Mouse (Mus musculus): ENCODE results near the gene Cacna1e.
A peak's percentile ranks its signal among the peaks of the same experiment; 100 is the strongest.

Gene Cacna1e

DNA sequence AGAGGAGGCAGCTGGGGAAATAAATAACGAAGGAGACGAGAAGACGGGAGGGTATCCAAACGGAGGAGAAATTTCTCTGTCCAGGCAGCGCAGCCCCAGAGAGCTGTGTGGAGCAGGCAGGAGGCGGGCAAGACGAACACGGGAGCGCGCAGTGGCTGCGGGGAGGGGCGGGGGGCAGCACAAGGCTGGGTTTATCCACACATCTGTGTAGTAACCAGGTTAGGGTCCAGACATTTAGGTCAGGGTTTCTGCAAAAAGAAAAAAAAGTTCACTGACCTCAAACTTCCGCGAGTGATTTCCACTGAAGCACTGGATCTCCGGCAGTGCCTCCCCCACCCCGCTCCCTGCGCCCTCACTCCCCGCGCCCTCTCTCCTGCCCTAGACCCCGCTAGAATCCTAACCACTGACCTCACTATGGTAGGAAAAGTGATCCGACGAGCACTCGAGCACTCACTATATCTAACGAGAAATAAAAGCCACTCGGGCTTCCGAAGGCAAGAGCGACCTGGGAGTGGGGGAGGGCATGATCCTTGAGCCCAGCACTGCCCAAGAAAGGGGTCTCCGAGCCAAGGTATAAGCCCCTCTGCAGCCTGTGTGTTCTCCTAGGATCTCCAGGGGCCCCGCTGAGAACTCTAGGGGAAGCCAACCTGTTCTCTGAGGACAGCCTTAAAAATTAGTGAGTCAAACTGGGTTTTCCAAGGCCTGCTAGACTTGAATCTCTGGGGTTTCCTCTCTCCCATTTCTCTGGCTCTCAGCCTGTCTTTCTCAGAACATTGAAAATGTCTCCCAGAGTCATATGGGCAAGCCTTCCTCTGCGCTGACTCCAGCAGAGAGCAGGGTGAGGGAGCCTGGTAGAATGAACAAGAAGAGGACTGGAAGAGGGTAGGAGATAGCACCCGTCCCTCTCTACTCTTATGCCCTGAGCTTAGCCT is at the start of gene Cacna1e:
TSS of gene Cacna1e (minus strand) at position 227 of the 932 bp plus-strand sequence.
- DNase-seq (ENCODE audit: low read depth, low spot score): no peak

DNA sequence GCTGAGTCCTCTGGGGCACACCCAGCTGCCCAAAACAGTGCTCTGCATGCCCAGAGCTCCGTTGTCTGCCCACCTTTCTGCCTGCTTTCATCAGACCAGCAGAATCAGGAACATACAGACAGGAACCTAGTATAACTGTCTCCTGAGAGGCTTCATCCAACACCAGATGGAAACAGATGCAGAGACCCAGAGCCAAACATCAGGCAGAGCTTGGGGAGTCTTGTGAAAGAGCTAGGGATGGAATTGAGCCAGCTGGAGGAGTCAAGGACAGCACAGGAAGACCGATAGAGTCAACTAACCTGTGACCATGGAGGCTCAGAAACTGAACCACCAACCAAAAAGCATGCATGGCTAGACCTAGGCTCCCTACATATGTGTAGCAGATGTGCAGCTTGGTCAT is 34.1 kb upstream of the Cacna1e start:
- DNase-seq (ENCODE audit: low read depth, low spot score): no peak

GRCm38 (mm10) chr1:154917438-154917837 is 33.1 kb upstream of the Cacna1e start:
- DNase-seq (ENCODE audit: low read depth, low spot score): peak; percentile 29

DNA sequence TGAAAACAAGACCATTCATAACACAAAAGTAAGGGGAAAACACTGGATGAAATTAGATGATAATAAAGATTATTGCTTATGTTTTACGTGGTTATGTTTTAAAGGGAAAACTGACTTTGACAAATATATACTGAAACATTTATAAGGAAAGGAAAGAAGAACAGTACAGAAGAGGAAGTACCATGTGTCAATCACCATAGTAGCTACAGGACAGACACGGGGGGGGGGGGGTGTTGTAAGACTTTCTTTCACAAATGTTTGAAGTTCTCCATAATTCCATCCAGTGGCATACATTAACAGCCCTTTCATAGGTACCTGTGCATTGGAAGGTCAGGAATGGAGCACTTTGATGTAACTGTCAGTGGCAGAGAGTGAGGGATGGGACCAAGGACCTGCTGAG is 25.3 kb upstream of the Cacna1e start:
- DNase-seq (ENCODE audit: low read depth, low spot score): no peak

DNA sequence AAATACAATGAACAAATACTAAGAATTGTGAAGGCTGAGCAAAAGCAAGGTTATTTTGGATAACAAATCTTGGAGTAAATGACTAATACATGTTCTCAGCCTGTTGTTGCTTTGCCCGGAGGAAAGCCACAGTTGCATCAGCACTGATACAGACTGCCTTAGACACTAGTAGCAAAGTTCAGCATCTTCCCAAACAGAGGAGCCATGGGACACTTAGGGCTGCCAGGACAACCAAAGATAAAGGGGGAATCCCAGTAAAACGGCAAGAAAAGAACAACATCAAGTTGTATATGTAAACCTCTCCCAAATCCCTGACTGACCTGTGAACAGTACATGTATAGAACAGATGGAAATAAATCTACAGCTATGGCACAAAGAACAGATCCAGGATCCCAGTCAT is 13.1 kb upstream of the Cacna1e start:
- DNase-seq (ENCODE audit: low read depth, low spot score): no peak

- DNase-seq (ENCODE audit: low read depth, low spot score): no peak
These were observed 5.9 kb upstream of the Cacna1e start for GRCm38 (mm10) chr1:154890244-154890643.

DNA sequence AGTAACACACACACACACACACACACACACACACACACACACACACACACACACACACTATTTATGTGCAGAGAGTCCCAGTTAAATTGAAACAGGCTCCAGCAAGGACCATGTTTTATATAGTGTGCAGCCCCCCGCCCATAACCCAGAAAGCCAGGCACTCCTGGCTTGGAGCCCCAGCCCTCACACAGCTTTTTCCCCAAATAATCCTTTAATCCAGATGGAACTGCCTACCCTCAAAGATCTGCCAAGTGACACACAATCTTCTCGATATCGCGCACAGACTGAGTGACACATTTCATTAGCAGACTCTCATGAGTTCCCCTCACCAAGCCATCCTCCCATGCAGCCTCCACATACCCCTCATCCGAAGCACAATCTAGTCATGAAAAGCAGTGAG is 4.2 kb upstream of the Cacna1e start:
- no peak for DNase-seq (ENCODE audit: low read depth, low spot score)

GRCm38 (mm10) chr1:154888018-154888417 is 3.7 kb upstream of the Cacna1e start:
- DNase-seq (ENCODE audit: low read depth, low spot score): no peak

DNA sequence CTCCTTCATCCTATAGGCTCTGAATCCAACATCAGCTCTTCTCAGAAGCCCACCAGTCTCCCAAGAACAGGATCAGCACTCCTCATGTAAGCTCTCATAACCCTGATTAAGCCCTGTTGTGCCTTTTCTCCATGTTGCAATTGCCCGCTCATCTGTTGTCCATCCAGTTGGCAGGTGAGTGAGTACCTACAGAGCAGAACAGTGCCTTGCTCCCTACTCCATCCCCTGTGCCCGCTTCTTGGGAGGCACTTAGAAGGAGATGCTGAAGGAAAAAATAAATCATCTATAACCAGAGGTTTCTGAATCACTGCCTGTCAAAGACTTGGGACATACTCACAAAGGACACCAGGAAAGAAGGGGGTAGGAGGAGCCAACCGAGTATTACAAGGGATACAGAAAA is 3.2 kb upstream of the Cacna1e start:
- no peak for DNase-seq (ENCODE audit: low read depth, low spot score)

DNA sequence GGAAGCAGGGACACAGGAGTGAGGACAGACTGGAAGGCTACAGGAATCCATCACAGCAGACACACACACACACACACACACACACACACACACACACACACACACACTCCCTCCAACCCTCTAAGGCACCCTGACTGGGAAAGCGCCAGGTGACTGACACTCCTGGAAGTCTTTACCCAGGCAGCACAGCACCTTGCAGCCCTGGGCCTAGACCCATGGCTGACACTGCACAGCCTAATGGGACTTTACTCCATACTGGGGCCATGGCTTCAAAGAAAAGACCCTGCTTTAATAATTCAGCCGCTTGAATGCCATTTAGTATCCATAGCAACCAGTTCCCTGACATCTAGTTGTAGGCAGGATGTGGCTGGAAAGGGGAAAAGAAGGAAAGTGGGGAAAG is 2.3 kb upstream of the Cacna1e start:
- no peak for DNase-seq (ENCODE audit: low read depth, low spot score)

- DNase-seq (ENCODE audit: low read depth, low spot score): no peak
These were observed 877 bp upstream of the Cacna1e start for GRCm38 (mm10) chr1:154885207-154885548.

DNA sequence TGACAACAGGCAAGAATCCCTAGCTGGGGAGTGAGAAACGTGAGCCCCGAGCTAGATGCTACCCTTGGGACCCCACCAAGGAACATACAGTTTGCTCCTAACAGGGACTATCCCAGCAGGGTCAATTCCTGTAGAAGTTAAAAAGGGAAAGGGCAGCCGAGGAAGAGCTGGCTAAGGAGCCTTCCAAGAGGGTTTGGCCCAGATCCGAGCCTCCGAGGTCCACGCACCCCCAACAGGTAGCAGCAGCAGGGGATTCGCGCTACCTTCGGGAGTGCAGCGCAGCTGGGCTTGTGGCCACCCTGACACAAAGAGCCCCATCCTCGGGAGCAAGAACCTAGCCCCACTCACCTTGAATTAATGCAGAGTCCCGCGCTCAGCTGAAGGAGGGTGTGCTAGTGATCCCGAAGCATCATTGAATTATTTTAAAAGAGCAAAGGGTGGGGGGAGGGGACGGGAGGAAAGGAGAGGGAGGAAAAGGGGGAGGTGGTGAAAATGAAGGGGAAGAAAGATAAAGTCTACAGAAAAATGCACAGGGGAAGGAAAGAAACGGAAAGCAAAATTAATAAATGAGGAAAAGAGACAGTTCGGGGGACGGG is 607 bp downstream of the Cacna1e start:
- no peak for DNase-seq (ENCODE audit: low read depth, low spot score)

- DNase-seq (ENCODE audit: low read depth, low spot score): peak; percentile 86
These were observed 18.3 kb downstream of the Cacna1e start for GRCm38 (mm10) chr1:154865981-154866380.

GRCm38 (mm10) chr1:154861416-154861815 is 22.9 kb downstream of the Cacna1e start:
- no peak for DNase-seq (ENCODE audit: low read depth, low spot score)

DNA sequence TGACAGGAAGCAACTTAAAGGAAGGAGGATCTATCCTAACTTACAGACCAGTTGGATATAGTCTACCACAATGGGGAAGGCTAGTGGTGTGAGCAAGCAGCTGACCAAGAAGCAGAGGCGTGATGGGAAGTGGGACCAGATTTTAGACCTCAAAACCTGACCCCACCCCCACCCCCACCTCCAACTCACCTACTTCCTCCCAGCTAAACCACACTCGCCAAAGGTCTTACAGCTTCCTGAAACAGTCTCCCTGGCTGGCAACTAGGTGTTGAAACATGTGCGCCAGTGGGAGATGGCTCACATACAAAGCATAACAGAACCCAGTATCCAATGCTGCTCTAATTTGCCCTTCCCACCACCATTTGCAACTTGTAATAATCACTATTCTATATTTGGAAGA is 29.7 kb downstream of the Cacna1e start:
- no peak for DNase-seq (ENCODE audit: low read depth, low spot score)

- DNase-seq (ENCODE audit: low read depth, low spot score): no peak
These were observed 33.6 kb downstream of the Cacna1e start for GRCm38 (mm10) chr1:154850515-154851287.

DNA sequence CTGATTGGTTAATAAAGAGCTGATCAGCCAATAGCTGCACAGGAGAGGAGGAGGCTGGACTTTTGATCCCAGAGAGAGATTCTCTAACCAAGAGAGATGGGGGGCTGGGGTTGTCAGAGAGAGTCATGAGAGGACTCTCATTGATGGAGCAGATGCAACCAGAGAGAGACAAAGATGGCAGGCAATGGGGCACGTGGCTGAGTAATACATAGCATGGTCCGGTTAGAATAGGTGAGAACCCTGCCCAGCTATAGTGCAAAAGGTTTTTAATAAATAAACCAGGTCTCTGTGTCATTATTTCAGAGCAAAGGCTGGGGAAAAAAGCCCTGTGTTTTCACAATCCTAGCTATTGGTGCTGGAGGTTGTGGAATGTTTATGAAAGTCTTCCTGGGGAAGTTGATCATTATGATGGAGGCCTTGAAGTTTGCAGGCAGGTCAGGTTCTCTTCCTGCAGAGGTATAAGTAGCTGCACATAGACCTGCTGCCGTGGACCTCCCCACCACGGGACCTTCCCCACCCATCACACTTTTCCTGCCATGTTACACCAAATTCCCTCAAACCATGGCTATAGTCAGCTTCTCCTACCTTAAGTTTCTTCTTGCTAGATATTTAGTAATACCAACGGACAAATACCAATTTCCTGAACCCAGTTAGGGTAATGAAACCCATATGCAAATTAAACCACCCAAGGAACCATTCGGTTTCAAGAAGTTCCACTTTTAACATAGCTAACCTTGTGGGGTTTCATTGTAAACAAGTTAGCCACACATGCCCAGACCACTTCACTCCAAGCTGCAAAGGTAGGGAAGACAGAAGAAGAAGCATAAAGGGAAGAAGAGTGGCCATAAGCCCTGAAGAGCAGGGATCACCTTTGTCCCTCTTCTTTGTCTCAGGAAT is 35.4 kb downstream of the Cacna1e start:
- DNase-seq (ENCODE audit: low read depth, low spot score): no peak

- DNase-seq (ENCODE audit: low read depth, low spot score): no peak
These were observed 37.4 kb downstream of the Cacna1e start for GRCm38 (mm10) chr1:154846900-154847299.

GRCm38 (mm10) chr1:154843427-154843826 is 40.9 kb downstream of the Cacna1e start:
- no peak for DNase-seq (ENCODE audit: low read depth, low spot score)

GRCm38 (mm10) chr1:154842336-154842735 is 42.0 kb downstream of the Cacna1e start:
- DNase-seq (ENCODE audit: low read depth, low spot score): no peak

- no peak for DNase-seq (ENCODE audit: low read depth, low spot score)
These were observed 43.2 kb downstream of the Cacna1e start for GRCm38 (mm10) chr1:154841057-154841630.
